Mouse (Mus musculus) brain, embryonic 14.5 days (tissue): ENCODE results near the gene Frmd6. TPM values are rescaled to one million over a fixed set of nuclear protein-coding genes. Genes with fewer than 3 reads are reported as not detected.
A peak's percentile ranks its signal among the peaks of the same experiment; 100 is the strongest.

ENCODE experiments used
- DNase-seq: peaks from one replicate; pipeline ENCODE4 v3.0.0-alpha.2; 2011; ENCODE audit warnings: low read depth
- CTCF ChIP-seq: fragments of 200-500 bp; IDR thresholded peaks from 2 replicates; pipeline ENCODE4 v1.5.1; 2012; ENCODE audit warnings: inconsistent platforms, mild to moderate bottlenecking, moderate library complexity, borderline replicate concordance; ENCODE audit not compliant: insufficient read depth, insufficient read length; ENCODE audit errors: extremely low read depth
- POLR2A ChIP-seq: fragments of 200-500 bp; IDR thresholded peaks from 2 replicates; pipeline ENCODE4 v1.6.1; 2012; ENCODE audit warnings: mild to moderate bottlenecking, inconsistent platforms, borderline replicate concordance; ENCODE audit not compliant: poor library complexity, insufficient read depth, insufficient read length, severe bottlenecking; ENCODE audit errors: extremely low read depth
- polyA plus RNA-seq: library from polyadenylated mRNA; depleted of rRNA; stranded (reverse); fragments of >200 nt; gene quantifications from 2 replicates; pipeline ENCODE4 v1.2.3, GENCODE M21; 2012

The Frmd6 gene
- polyA plus RNA-seq, 1 experiment: 13.2 TPM

GRCm38 (mm10) chr12:70812822-70813465 is 12.4 kb upstream of the Frmd6 start:
- no peak for DNase-seq
- no peak for TF ChIP-seq POLR2A
- no peak for TF ChIP-seq CTCF

- no peak for DNase-seq
- TF ChIP-seq CTCF: no peak
- TF ChIP-seq POLR2A: no peak
These were observed 8.6 kb upstream of the Frmd6 start for GRCm38 (mm10) chr12:70816731-70817130.

DNA sequence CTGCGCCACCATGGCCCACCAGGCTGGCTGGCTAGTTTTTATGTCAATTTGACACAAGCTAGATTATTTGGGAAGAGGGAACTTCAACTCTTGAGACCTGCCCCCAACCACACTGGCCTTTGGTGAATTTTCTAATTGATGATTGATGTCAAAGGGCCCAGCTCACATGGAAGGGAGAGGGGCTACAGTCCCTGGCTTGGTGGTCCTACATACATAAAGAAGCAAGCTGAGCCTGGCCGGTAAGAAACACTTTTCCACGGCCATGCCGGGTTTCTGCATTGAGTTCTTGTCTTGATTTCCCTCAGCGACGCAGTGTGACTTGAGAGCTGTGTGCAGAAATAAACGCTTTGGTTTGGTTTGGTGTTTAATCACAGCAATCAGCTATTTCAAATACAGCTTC is 1.3 kb upstream of the Frmd6 start:
- TF ChIP-seq CTCF (no peak), POLR2A (no peak)

GRCm38 (mm10) chr12:70825651-70826317 is 470 bp downstream of the Frmd6 start:
- peak; percentile 53; the same call in 1 of the 2 replicates for TF ChIP-seq CTCF
- TF ChIP-seq POLR2A: no peak
- peak; percentile 63 for DNase-seq

More for the DNA sequence above, 1.3 kb upstream of the Frmd6 start:
- no peak for DNase-seq

DNA sequence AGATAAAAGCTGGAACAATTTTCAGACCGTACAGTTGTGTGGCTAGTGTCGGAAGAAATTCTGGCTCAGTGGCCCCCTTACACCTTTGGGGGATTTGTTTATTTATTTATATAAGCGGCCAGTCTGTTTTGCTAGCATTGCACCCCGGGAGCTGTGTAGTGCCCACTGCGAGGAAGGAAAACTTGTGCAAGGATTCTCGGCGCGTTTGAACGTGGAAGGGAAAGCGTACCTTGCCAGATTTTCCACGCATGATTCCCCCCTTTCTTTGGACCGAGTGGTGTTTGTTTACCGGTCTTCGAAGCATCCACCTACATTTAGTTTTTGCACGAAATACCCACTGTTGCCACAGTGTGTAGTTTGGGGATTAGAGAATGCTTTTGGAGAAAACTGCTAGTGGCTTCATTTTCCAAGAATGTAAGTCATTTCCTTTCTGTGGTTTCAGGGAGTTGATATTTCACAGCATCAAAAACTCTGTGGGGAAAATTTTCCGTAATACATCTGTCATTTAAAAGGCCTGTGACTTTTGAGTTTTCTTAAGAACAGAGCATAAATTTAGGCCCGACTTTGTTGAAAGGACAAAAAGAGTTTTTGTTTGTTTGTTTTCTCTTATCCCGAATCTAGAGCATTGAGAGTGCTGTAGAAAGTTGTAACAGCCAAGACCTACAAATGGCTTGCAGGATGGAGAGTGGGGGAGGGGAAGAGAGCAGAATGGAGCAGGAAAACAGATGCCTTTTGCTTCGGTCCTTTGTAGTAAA is 1.2 kb downstream of the Frmd6 start:
- DNase-seq: peak; percentile 67
- TF ChIP-seq POLR2A: no peak
- TF ChIP-seq CTCF: no peak

- DNase-seq: peak; percentile 32
These were observed 2.0 kb downstream of the Frmd6 start for GRCm38 (mm10) chr12:70827187-70827900.

DNA sequence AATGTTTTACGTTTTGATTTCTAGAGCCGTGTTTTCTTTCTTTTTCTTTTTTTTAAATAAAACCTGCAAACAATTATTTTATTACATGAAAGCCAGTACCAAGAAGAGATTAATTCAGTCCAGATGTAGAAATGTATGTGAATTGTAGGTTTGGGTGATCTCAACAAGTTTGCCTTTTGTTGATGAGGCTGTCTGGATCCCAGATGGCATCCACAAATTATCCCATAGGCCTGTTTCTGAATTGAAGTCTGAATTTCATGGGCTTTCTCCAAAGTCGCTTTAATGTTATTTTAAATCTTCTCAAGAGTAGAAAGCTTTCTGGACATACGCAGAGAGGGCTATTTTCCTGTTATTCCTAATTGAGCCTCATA is 2.6 kb downstream of the Frmd6 start:
- DNase-seq: no peak
- TF ChIP-seq CTCF: no peak
- TF ChIP-seq POLR2A: no peak

More at GRCm38 (mm10) chr12:70827187-70827900, 2.0 kb downstream of the Frmd6 start:
- TF ChIP-seq POLR2A (no peak), CTCF (no peak)

- no peak for DNase-seq
- no peak for TF ChIP-seq CTCF
- no peak for TF ChIP-seq POLR2A
These were observed 5.8 kb downstream of the Frmd6 start for GRCm38 (mm10) chr12:70830982-70831566.

DNA sequence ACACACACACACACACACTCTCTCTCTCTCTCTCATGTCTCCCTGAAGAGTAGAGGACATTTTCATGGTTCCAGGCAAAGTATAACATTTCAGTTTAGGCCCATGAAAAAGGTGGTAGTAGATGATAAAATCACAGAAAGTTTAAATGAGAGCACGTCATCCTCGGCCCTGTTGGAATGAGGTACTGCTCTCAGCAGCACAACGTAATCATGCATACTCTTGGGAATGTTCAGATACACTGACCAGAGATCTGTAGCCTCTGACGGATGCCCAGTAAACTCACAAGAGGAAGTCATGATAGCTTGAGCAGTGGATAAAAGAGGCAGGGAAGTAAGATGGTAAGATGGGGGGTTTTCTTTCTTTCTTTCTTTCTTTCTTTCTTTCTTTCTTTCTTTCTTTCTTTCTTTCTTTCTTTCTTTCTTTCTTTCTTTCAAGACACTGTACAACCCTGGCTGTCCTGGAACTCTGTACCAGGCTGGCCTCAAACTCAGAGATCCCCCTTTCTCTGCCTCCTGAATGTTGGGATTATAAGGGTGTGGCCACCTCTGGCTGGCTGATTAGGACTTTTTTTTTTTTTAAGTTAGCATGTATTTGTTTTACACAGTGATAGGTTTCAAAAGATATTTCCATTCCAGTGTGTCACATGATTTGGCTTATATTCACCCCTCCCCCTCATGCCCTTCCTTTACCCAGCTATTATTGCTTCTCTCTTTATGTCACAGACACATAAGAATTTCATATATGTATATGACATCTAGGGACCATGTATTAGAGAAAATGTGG is 7.1 kb downstream of the Frmd6 start:
- DNase-seq: no peak

GRCm38 (mm10) chr12:70833050-70833449 is 7.7 kb downstream of the Frmd6 start:
- no peak for TF ChIP-seq POLR2A
- TF ChIP-seq CTCF: no peak
- DNase-seq: no peak

More for the DNA sequence above, 7.1 kb downstream of the Frmd6 start:
- TF ChIP-seq CTCF (no peak), POLR2A (no peak)
